Mouse (Mus musculus): ENCODE results near the gene Kdelr2.

The Kdelr2 gene

GRCm38 (mm10) chr5:143471165-143471546 is 67.5 kb downstream of the Kdelr2 start:
- DNase-seq (ENCODE audit: low spot score) = no peak
